Mouse (Mus musculus): ENCODE results near the gene Bmf.

- TF ChIP-seq CTCF (IDR thresholded peaks at IDR 0.05) (no peak), EP300 (IDR thresholded peaks at IDR 0.05) (no peak)
These were observed 38.2 kb upstream of the Bmf start for GRCm38 (mm10) chr2:118587686-118588085.
